In genomic region chr3:26819398-26819797, GRCm38 (mm10) we compare ENCODE assay signal across 19 mouse cellular contexts.
"Had no signal": no experiment of that assay in that cellular context is flagged by ENCODE, and none has a peak within 500 bp of the region (broad histone marks: within the 10 kb centered on the region; RNA-seq: fewer than 3 reads in every experiment).

No protein-coding gene starts in this region.

- H3K27ac ChIP-seq: kidney, postnatal 0 days; layer of hippocampus, adult 2 months; limb, embryonic 12.5 days; limb, embryonic 15.5 days; liver, embryonic 14.5 days; midbrain, embryonic 10.5 days; midbrain, embryonic 13.5 days; neural tube, embryonic 13.5 days had no signal

- H3K4me1 ChIP-seq: limb, embryonic 12.5 days; limb, embryonic 15.5 days; megakaryocyte, embryonic 14.5 days; neural tube, embryonic 13.5 days had no signal

- H3K9me3 ChIP-seq: limb, embryonic 12.5 days; limb, embryonic 15.5 days; midbrain, embryonic 13.5 days; neural tube, embryonic 13.5 days had no signal

- H3K36me3 ChIP-seq: limb, embryonic 12.5 days; limb, embryonic 15.5 days; midbrain, embryonic 10.5 days; midbrain, embryonic 13.5 days; neural tube, embryonic 13.5 days had no signal

- DNase-seq: kidney, adult 2 months; kidney, postnatal 25 days; liver, postnatal 0 days; lung, embryonic 14.5 days; retina, postnatal 1 day; right cerebral cortex, postnatal 14 days; thymus, adult 2 months; thymus, postnatal 14 days; thymus, postnatal 4 days had no signal

- H3K4me3 ChIP-seq: layer of hippocampus, adult 2 months; limb, embryonic 12.5 days; limb, embryonic 15.5 days; megakaryocyte, embryonic 14.5 days; midbrain, embryonic 10.5 days; midbrain, embryonic 13.5 days; myocyte; neural tube, embryonic 13.5 days had no signal

- H3K27me3 ChIP-seq: limb, embryonic 12.5 days; limb, embryonic 15.5 days; megakaryocyte, embryonic 14.5 days; neural tube, embryonic 13.5 days had no signal
